Mouse (Mus musculus) liver, embryonic 16.5 days (tissue): Measurements from ENCODE around the gene Nbr1. TPM values are rescaled to one million over a fixed set of nuclear protein-coding genes. Genes with fewer than 3 reads are reported as not detected.
"Not testable (repeated sequence)": the region's sequence is repeated elsewhere in the genome, so short reads cannot be mapped to it uniquely, and the experiment has no call there.

Experiments used
- ATAC-seq: fragments of 200-750 bp; cut with Nextera tagmentation; 2 replicates; pipeline ENCODE4 v1.8.0; 2017; ENCODE audit warnings: low read depth, mild to moderate bottlenecking, moderate number of reproducible peaks, moderate library complexity
- H3K27ac ChIP-seq: fragments of 300-500 bp; sonication (generic); 2 replicates; pipeline ENCODE4 v1.5.1; 2014; ENCODE audit warnings: mild to moderate bottlenecking, low read length
- H3K27me3 ChIP-seq: fragments of 300-500 bp; sonication (generic); 2 replicates; pipeline ENCODE4 v1.6.1; 2014; ENCODE audit warnings: low read depth, low read length, mixed read lengths; ENCODE audit not compliant: control insufficient read depth, insufficient read depth
- H3K36me3 ChIP-seq: fragments of 300-500 bp; sonication (generic); 2 replicates; pipeline ENCODE4 v1.6.1; 2014; ENCODE audit warnings: mild to moderate bottlenecking; ENCODE audit not compliant: control insufficient read depth, insufficient read depth
- H3K4me1 ChIP-seq: fragments of 300-500 bp; sonication (generic); 2 replicates; pipeline ENCODE4 v1.6.1; 2014; ENCODE audit warnings: low read depth, low read length, mixed read lengths; ENCODE audit not compliant: control insufficient read depth
- H3K4me2 ChIP-seq: fragments of 300-500 bp; sonication (generic); 2 replicates; pipeline ENCODE4 v1.6.1; 2014; ENCODE audit warnings: low read depth, low read length, mixed read lengths
- H3K4me3 ChIP-seq: fragments of 300-500 bp; sonication (generic); 2 replicates; pipeline ENCODE4 v1.5.1; 2014; ENCODE audit warnings: low read depth, mild to moderate bottlenecking, low read length
- H3K9ac ChIP-seq: fragments of 300-500 bp; sonication (generic); 2 replicates; pipeline ENCODE4 v1.6.1; 2014; ENCODE audit warnings: low read depth, low read length
- H3K9me3 ChIP-seq: fragments of 300-500 bp; sonication (generic); replicated peaks from 2 replicates; pipeline ENCODE4 v1.6.1; 2016; ENCODE audit warnings: low read length; ENCODE audit not compliant: control insufficient read depth
- WGBS: fragments of 180-500 bp; shearing (Covaris S2); extraction: QIAGEN DNeasy Blood & Tissue Kit; methylation state at CpG from one replicate; pipeline ENCODE4 v1.1.7; 2014; ENCODE audit not compliant: insufficient replicate concordance; 5-methylcytosine and 5-hydroxymethylcytosine counted together
- polyA plus RNA-seq: library from polyadenylated mRNA; unstranded; fragments of >200 nt; fragmentation: Nextera tagmentation; extraction: Ambion mirVana; gene quantifications from 2 replicates; pipeline ENCODE4 v1.2.1, GENCODE M21; 2015

Gene Nbr1
- polyA plus RNA-seq, 1 experiment from 2014 or later, result 52.5 TPM

GRCm38 (mm10) chr11:101576116-101576515 lies 24.2 kb downstream of the Nbr1 start:
- Histone ChIP-seq H3K27ac (no peak overlapping the region), H3K4me1 (no peaks in the 10 kb centered on the region), H3K36me3 (peaks cover 76% of the 10 kb centered on the region), H3K4me2 (no peak overlapping the region), H3K4me3 (no peak overlapping the region), H3K9me3 (no peaks in the 10 kb centered on the region), H3K9ac (no peak overlapping the region), H3K27me3 (no peaks in the 10 kb centered on the region)
- no peak for ATAC-seq
- WGBS, result 80% methylated on average over 6 of the region's 6 CpGs

DNA sequence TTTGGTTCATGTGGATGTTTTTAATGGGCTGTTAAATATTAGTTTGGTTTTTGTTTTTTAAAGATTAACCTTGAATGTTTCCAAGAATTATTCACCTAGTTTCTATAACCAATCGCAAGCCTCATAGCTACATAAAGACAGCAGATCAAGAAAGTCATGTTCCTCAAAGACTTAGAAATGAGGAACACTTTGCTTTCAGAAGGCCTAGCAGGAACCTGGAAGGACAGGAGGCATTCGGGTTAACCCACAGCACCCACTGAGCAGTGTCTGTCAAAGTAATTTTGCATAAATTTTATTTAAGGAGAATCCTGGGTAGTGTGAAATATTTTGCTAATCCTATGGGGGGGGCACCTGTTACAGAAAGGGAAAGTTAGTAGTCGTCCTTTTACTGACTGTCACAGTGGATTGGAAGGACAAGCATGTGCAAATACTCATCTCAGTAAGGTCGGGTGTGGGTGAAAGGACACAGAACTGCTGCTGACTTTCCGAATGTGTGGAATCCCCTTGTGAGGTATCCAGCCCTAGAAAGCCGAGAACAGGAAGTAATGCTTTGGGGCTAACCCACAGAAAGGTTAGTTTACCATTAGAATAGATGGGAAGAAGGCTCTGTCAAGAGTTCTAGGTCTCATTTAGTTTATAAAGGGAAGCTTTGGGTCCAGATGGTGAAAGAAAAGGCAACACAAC lies 29.3 kb downstream of the Nbr1 start:
- Histone ChIP-seq H3K4me3 (no peak overlapping the region), H3K9me3 (no peaks in the 10 kb centered on the region), H3K4me2 (no peak overlapping the region), H3K27me3 (no peaks in the 10 kb centered on the region), H3K36me3 (peaks cover 33% of the 10 kb centered on the region), H3K27ac (0 out of 2 replicates have a peak overlapping the region, but pooled peaks have one; percentile 18), H3K9ac (no peak overlapping the region), H3K4me1 (peaks cover 6% of the 10 kb centered on the region)
- ATAC-seq, result no peak
- WGBS, result 49% methylated on average over 6 of the region's 6 CpGs

DNA sequence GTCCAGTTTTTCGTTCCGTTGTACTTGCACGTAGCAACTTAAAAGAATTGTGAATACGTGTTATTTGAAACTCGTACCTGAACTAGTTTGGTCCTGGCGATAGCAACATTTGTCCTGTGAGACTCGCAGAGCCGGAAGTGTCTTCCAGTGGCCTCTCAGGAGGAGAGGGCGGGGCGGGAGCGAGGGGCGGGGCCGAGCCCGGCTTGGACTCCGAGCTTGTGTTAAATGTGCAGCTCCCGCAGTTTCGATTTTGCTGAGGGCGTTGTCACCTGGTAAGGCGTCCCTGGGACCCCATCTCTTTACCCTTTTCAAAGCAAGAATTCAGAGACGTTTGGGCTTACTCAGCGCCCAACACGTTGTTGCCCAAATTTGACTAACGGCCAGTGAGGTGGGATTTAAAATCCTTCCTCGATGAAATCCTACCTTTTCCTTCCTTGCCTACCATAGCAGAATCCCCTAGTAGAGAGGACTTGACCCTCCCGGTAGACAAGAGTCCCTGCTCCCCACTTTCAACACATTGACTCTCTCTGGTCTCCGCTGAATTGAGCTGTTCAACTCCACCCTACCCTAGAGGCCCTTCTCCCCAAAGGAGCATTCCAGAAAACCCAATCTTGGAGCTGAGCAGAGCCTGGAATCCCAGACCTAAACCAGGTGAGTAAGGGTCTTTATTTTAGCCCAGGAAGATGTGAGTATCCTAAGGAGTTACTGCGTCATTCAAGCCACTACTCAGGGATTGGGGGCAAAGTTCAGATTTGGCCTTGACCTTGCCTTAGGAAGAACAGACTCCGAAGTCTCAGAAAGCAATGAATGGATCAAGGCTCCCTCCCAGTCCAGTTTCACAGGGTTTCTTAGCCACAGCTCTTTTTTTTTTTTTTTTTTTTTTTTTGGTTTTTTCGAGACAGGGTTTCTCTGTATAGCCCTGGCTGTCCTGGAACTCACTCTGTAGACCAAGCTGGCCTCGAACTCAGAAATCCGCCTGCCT lies 30.4 kb downstream of the Nbr1 start, which contains the start of gene Tmem106a:
Tmem106a (plus strand) TSS at position 189 of the 982 bp plus-strand sequence.
- ATAC-seq, result peak; percentile 92
- H3K27ac ChIP-seq, result peak within 1 kb of the TSS; percentile 18; the same call in 1 of the 2 replicates
- peak within 1 kb of the TSS; percentile 65 for H3K4me3 ChIP-seq
- peak within 1 kb of the TSS; percentile 55 for H3K9ac ChIP-seq
- peaks cover 6% of the 10 kb centered on the region for H3K4me1 ChIP-seq
- no peaks in the 10 kb centered on the region for H3K9me3 ChIP-seq
- 12% methylated on average over 30 of the region's 31 CpGs for WGBS
- peaks cover 22% of the 10 kb centered on the region for H3K36me3 ChIP-seq
- H3K4me2 ChIP-seq, result peak within 1 kb of the TSS; percentile 66
- H3K27me3 ChIP-seq, result no peaks in the 10 kb centered on the region

DNA sequence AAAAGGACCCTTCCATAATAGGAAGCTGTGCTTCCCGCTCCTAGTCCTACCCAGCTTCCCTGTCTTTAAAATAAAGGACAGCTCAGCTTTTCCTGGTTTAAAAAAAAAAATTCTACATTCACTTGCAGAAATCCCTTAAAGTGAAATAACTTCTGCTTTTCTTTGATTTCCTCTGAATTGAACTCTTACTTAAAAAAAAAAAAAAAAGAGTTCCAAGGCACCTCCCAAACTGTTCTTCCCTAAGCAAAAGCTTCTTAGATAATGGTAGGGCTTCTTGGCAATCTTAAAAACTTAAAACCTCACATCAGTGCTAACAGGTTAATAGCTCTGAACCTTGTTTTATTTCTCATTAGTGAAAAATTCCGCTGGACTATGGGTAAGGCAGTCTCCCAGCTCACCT lies 31.3 kb downstream of the Nbr1 start:
- no peaks in the 10 kb centered on the region for H3K9me3 ChIP-seq
- 0 out of 2 replicates have a peak overlapping the region, but pooled peaks have one; percentile 7 for H3K4me2 ChIP-seq
- H3K36me3 ChIP-seq, result peaks cover 13% of the 10 kb centered on the region
- WGBS, result 77% methylated on average over 2 of the region's 2 CpGs
- H3K4me1 ChIP-seq, result peaks cover 6% of the 10 kb centered on the region
- no peak overlapping the region for H3K9ac ChIP-seq
- H3K4me3 ChIP-seq, result no peak overlapping the region
- no peak for ATAC-seq
- H3K27me3 ChIP-seq, result no peaks in the 10 kb centered on the region
- no peak overlapping the region for H3K27ac ChIP-seq

DNA sequence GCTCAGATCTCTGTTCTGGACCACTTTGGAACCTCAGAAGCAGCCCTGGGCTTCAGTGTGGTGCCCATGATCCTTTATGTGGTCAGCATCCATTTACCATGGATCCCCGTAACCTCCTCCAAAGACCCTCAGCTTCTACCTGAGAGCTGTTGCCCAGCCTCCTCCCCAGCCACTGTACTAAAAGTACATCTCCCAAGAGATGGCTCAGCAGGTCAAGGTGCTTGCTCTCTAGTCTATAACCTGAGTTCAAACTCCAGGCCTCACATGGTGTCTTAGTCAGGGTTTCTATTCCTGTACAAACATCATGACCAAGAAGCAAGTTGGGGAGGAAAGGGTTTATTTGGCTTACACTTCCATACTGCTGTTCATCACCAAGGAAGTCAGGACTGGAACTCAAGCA lies 33.1 kb downstream of the Nbr1 start:
- H3K4me1 ChIP-seq, H3K9me3 ChIP-seq, H3K4me2 ChIP-seq, H3K9ac ChIP-seq, H3K36me3 ChIP-seq, H3K27ac ChIP-seq, H3K27me3 ChIP-seq, ATAC-seq, H3K4me3 ChIP-seq: not testable (repeated sequence)
- whole genome bisulfite sequencing, result 84% methylated on average over 1 of the region's 1 CpGs

GRCm38 (mm10) chr11:101585805-101586204 lies 33.9 kb downstream of the Nbr1 start:
- Histone ChIP-seq H3K4me3 (no peak overlapping the region), H3K9ac (no peak overlapping the region), H3K9me3 (no peaks in the 10 kb centered on the region), H3K36me3 (peaks cover under 1% of the 10 kb centered on the region), H3K27ac (no peak overlapping the region), H3K4me1 (peaks cover 8% of the 10 kb centered on the region), H3K4me2 (no peak overlapping the region), H3K27me3 (no peaks in the 10 kb centered on the region)
- no peak for ATAC-seq
- 51% methylated on average over 4 of the region's 4 CpGs for WGBS

DNA sequence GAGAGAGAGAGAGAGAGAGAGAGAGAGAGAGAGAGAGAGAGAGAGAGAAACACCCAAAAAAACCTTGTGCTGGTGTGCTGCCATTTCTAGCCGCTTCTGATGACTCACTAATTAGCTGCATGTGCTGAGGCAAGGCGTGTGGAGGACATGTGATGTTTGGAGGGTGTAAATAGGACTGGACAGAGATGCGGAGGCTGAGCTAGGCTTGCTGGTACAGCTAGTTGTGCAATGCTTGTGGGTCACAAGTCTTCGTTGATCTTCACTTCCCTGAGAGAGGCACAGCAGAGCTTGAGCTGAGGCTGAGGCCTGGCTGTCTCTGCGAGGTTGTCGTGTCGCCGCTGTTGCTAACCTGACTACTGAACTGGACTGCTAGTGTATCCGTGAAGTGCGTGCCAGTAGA lies 35.7 kb downstream of the Nbr1 start:
- Histone ChIP-seq H3K9ac (no peak overlapping the region), H3K4me1 (peaks cover 2% of the 10 kb centered on the region; the same call in 1 of the 2 replicates), H3K4me2 (no peak overlapping the region), H3K36me3 (no peaks in the 10 kb centered on the region), H3K9me3 (no peaks in the 10 kb centered on the region), H3K27me3 (no peaks in the 10 kb centered on the region), H3K4me3 (no peak overlapping the region), H3K27ac (no peak overlapping the region)
- ATAC-seq, result peak; percentile 51; the same call in 1 of the 2 replicates
- 78% methylated on average over 10 of the region's 10 CpGs for WGBS

DNA sequence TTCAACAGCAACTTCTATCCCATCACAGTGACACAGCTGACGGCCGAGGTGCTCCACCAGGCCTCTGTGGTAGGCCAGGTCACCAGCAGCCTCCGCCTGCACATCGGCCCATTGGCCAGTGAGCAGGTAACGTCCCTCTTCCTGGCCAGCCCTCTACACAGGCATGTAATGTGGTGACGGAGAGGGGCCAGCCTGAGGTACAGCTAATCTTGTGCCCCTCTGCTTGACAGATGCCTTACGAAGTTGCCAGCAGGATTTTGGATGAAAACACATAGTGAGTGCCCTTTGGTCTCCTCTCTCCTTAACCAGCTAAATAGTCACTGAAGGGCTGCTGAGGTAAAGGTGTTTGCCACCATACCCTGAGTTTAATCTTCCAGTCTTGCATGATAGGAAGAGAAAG lies 36.9 kb downstream of the Nbr1 start:
- Histone ChIP-seq H3K9ac (no peak overlapping the region), H3K9me3 (no peaks in the 10 kb centered on the region), H3K4me1 (peaks cover 2% of the 10 kb centered on the region; the same call in 1 of the 2 replicates), H3K27me3 (no peaks in the 10 kb centered on the region), H3K4me2 (no peak overlapping the region), H3K4me3 (no peak overlapping the region), H3K27ac (no peak overlapping the region), H3K36me3 (no peaks in the 10 kb centered on the region)
- WGBS, result 72% methylated on average over 7 of the region's 7 CpGs
- no peak for ATAC-seq
